Mouse (Mus musculus) small intestine, adult 2 months (tissue): ENCODE results near the gene Vwa2.

Experiments used
- CTCF ChIP-seq: fragments of 200-500 bp; IDR thresholded peaks from 2 replicates; pipeline ENCODE4 v1.5.1; 2012; ENCODE audit warnings: low read depth, mild to moderate bottlenecking, control low read depth, inconsistent platforms, low read length, moderate library complexity, mixed read lengths; ENCODE audit not compliant: insufficient replicate concordance, insufficient read length; ENCODE audit errors: extremely low read depth
- POLR2A ChIP-seq: fragments of 200-500 bp; IDR thresholded peaks from 2 replicates; pipeline ENCODE4 v1.6.1; 2012; ENCODE audit warnings: low read depth, mild to moderate bottlenecking, control low read depth, inconsistent platforms, low read length, moderate library complexity

DNA sequence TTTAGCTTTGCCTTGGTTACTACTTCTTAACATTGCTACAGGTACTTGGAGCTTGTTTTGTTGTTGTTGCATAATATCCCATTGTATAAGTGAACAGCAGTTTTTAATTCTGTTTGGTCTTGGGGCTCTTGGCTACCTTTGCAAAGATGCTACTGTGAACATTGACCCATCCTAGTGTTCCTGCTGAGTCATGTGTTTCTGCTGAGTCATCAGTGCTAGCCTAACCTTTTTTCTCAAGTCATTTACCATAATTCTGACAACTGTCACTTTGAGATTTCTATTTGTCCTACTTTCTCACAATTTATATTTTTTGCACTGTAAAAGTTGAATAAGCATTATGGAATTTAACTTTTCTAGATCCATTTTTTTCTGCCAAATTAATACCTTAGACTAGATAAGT is 21.5 kb upstream of the Vwa2 start:
- TF ChIP-seq POLR2A, result no peak
- TF ChIP-seq CTCF, result no peak
